Mouse (Mus musculus) thymus, adult 2 months (tissue): ENCODE results near the gene Tle6. TPM values are rescaled to one million over a fixed set of nuclear protein-coding genes. Genes with fewer than 3 reads are reported as not detected.

Experiments
- DNase-seq: peaks from one replicate; pipeline ENCODE4 v3.0.0; 2021
- H3K27ac ChIP-seq: fragments of 200-500 bp; 2 replicates; pipeline ENCODE4 v1.5.1; 2012; ENCODE audit warnings: low read length, control low read depth; ENCODE audit not compliant: control insufficient read depth, insufficient read depth
- H3K27me3 ChIP-seq: fragments of 200-500 bp; 2 replicates; pipeline ENCODE4 v1.6.1; 2012; ENCODE audit warnings: mild to moderate bottlenecking, low read length, moderate library complexity, mixed read lengths; ENCODE audit not compliant: control insufficient read depth, insufficient read depth
- H3K36me3 ChIP-seq: fragments of 200-500 bp; 2 replicates; pipeline ENCODE4 v1.6.1; 2012; ENCODE audit warnings: mild to moderate bottlenecking, low read length, moderate library complexity; ENCODE audit not compliant: control insufficient read depth, insufficient read depth
- H3K4me1 ChIP-seq: fragments of 200-500 bp; replicated peaks from 2 replicates; pipeline ENCODE4 v1.6.1; 2012; ENCODE audit warnings: low read length; ENCODE audit not compliant: control insufficient read depth, insufficient read depth
- H3K4me3 ChIP-seq: fragments of 200-500 bp; 2 replicates; pipeline ENCODE4 v1.5.1; 2012; ENCODE audit warnings: mild to moderate bottlenecking, low read length, control low read depth, moderate library complexity; ENCODE audit not compliant: control insufficient read depth, insufficient read depth
- CTCF ChIP-seq: fragments of 200-500 bp; IDR thresholded peaks from 2 replicates; pipeline ENCODE4 v1.5.1; 2012; ENCODE audit warnings: mild to moderate bottlenecking, control low read depth, low read length, moderate library complexity, borderline replicate concordance; ENCODE audit not compliant: control insufficient read depth, poor library complexity, insufficient read depth; ENCODE audit errors: extremely low read depth
- POLR2A ChIP-seq: fragments of 200-500 bp; IDR thresholded peaks from 2 replicates; pipeline ENCODE4 v1.6.1; 2012; ENCODE audit warnings: mild to moderate bottlenecking, low read length, control low read depth, moderate library complexity; ENCODE audit not compliant: control insufficient read depth, poor library complexity, insufficient read depth; ENCODE audit errors: extremely low read depth
- whole genome bisulfite sequencing: fragments of 180-500 bp; shearing (Covaris S2); methylation state at CpG from one replicate; pipeline ENCODE4 v1.1.7; 2018; 5-methylcytosine and 5-hydroxymethylcytosine counted together
- polyA plus RNA-seq: library from polyadenylated mRNA; depleted of rRNA; stranded (reverse); fragments of >200 nt; gene quantifications from 2 replicates; pipeline ENCODE4 v1.2.3, GENCODE M21; 2012

Gene Tle6
- polyA plus RNA-seq, 1 experiment, result 28.8 TPM

DNA sequence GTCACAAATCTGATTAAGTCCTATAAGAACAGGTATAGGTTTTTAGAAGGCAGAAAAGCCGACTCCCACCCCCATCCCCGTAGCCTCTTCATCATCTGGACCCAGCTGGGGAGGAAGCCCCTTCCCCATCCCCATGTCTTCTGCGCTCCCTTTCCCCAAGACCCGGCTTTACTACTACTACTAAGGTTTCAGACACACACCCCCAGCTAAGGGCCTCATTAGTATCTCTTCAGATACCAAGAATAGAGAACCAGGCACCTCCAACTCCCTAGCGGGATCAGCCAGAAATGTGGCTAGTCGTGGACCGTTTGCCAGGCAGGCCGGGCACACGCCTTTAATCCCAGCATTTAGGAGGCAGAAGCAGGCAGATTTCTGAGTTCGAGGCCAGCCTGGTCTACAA is 777 bp downstream of the Tle6 start:
- Histone ChIP-seq H3K4me3 (no peak overlapping the region), H3K27me3 (no peaks in the 10 kb centered on the region), H3K27ac (peak overlapping the region; percentile 18; the same call in 1 of the 2 replicates), H3K4me1 (peaks cover 77% of the 10 kb centered on the region), H3K36me3 (no peaks in the 10 kb centered on the region)
- no peak for TF ChIP-seq POLR2A
- TF ChIP-seq CTCF, result no peak
- 53% methylated on average over 10 of the region's 10 CpGs for WGBS
- DNase-seq, result no peak

DNA sequence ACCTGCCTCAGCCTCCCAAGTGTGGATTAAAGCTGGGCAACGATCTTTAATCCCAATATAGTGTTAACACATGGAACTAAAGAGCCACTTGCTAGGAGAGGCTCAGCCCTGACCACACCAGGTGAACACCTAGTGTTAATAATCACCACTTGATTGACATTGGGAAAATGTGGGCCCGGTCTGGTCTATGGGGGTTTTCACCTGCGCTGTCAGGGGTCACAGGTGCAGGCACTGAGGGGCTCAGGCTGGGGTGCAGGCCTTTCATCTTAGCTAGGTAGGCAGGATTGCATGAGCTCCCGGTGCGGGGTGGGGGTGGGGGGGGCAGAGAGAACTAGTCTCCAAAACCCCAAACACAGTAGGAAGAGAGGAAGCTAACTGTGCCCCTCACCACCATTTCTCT is 1.2 kb downstream of the Tle6 start:
- H3K27ac ChIP-seq, result no peak overlapping the region
- no peak for DNase-seq
- H3K27me3 ChIP-seq, result no peaks in the 10 kb centered on the region
- TF ChIP-seq POLR2A, result no peak
- WGBS, result 33% methylated on average over 5 of the region's 5 CpGs
- H3K4me1 ChIP-seq, result peaks cover 74% of the 10 kb centered on the region
- no peak overlapping the region for H3K4me3 ChIP-seq
- no peaks in the 10 kb centered on the region for H3K36me3 ChIP-seq

DNA sequence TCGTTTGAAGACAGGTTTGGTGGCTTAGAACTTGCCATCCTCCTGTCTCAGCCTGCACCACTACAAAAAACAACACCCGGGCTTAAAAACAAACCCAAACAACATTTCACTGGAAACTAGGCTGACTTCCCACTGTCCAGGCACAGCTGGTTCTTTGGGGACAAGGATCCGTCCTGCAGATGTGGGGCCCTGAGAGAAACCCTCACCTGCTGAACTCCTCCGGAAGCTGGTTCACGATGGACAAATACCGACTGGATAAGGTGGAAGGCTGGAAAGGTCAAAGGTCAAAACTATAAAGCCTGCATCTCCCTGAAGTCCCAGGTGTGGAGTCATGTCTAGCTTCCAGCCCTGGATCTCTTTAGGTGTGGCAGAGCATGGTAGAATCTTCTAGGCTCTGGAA is 2.0 kb downstream of the Tle6 start:
- no peak for DNase-seq
- H3K36me3 ChIP-seq, result no peaks in the 10 kb centered on the region
- H3K27me3 ChIP-seq, result no peaks in the 10 kb centered on the region
- H3K27ac ChIP-seq, result peak overlapping the region; percentile 36; the same call in 1 of the 2 replicates
- no peak overlapping the region for H3K4me3 ChIP-seq
- TF ChIP-seq POLR2A, result no peak
- H3K4me1 ChIP-seq, result peaks cover 69% of the 10 kb centered on the region
- WGBS, result 62% methylated on average over 6 of the region's 6 CpGs

DNA sequence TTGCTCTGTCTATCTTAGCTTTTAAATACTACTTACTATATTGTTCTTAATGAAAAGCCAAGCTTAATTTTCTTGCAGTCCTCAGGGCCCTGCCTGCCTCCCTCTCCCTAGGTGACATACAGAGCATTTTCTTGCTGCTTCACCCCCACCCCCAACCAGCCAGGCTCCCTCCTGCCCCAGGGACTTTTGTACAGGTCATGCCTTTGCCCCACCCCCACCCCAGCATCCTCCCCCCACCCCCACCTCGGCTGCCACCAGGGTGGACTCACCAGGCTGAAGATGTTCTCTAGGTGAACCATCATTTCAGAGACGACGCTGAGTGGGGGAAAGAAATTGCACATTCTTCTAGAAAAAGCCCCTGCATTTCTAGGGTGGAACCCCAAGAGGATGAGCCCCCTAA is 2.5 kb downstream of the Tle6 start:
- no peak for DNase-seq
- Histone ChIP-seq H3K4me1 (peaks cover 69% of the 10 kb centered on the region), H3K27me3 (no peaks in the 10 kb centered on the region), H3K36me3 (no peaks in the 10 kb centered on the region), H3K4me3 (no peak overlapping the region), H3K27ac (peak overlapping the region; percentile 36; the same call in 1 of the 2 replicates)
- TF ChIP-seq CTCF (no peak), POLR2A (no peak)
- 42% methylated on average over 3 of the region's 3 CpGs for whole genome bisulfite sequencing

DNA sequence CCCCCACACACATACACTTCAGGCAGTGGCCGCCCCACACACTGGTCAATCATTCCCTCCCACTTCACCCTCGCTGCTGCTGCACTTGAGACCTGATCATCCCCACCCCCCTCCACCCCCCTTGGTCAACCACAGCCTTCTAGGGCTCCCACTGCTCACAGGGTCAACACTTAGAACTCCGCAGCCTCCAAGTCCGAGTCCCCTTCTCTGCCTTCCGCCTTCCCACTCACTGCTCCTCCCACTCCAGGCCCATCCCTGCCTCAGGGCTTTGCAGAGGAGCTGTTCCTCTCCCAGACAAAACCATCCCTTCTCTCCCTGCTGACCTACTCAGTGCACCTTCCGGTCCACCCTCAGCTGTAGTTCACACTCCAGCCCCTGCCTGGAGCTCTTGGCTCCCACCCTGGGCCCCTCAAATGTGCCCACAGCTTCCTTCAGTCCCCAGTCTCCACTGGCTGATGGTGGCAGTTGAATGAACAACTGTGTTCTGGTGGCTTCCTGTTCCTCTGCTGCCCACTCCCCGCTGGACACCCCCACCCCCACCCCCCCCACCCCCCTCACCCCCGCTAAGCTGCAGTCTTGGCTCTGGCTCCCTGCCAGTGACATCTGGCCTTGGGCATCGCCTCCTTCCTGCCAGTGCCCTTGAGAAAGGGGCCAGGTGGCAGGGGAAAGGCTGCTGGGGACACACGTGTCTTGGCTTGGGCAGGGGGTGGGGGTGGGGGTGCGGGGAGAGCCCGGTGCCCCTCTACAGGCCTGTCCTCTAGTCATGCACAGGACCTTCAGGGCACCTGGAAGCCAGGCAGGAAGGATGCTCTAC is 3.5 kb downstream of the Tle6 start:
- H3K4me3 ChIP-seq, result peak overlapping the region; percentile 3; the same call in 1 of the 2 replicates
- H3K36me3 ChIP-seq, result no peaks in the 10 kb centered on the region
- no peak overlapping the region for H3K27ac ChIP-seq
- peaks cover 63% of the 10 kb centered on the region for H3K4me1 ChIP-seq
- 4% methylated on average over 12 of the region's 12 CpGs for WGBS
- no peak for DNase-seq
- TF ChIP-seq POLR2A (no peak), CTCF (no peak)
- H3K27me3 ChIP-seq, result no peaks in the 10 kb centered on the region

DNA sequence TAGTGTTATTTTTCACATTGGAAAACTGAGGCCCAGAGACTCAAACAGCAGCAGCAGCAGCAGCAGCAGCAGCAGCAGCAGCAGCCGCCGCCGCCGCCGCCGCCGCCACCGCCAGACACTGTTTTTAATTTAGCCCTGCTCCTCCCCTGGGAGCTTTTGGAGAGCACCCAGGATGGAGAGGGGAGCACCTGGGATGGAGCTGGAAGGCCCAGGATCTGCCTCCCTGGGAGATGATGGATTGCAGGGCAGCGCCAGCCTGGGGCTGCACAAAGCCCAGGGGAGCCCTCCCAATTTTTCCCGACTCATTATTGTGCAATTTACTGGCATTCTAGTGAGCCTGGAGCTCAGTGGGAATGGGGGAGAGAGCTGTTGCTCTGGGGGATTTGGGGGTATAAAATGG is 4.3 kb downstream of the Tle6 start:
- Histone ChIP-seq H3K27ac (no peak overlapping the region), H3K27me3 (no peaks in the 10 kb centered on the region), H3K36me3 (no peaks in the 10 kb centered on the region), H3K4me3 (no peak overlapping the region), H3K4me1 (peaks cover 58% of the 10 kb centered on the region)
- TF ChIP-seq POLR2A (no peak), CTCF (no peak)
- 22% methylated on average over 10 of the region's 10 CpGs for WGBS
- no peak for DNase-seq

DNA sequence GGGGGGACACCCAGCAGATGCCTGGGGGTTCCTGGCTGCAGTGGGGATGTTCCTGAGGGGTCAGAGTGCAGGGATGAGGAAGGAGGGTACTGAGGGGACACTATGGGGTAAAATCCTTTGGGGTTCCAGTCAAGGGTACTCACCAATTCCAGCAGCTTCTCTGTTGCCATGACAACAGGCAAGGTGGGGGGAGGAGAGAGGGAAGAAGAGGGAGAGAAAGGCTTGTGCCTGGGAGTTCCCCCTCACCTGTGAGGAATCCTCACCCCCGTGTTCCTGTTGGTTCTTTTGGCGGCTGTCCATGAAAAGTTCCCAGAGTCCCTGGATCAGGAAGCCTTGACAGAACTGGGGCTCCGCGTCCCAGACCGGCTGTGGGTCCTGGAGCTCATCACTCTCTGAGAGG is 5.3 kb downstream of the Tle6 start:
- H3K36me3 ChIP-seq, result no peaks in the 10 kb centered on the region
- H3K4me3 ChIP-seq, result no peak overlapping the region
- no peak for DNase-seq
- H3K27ac ChIP-seq, result no peak overlapping the region
- WGBS, result 64% methylated on average over 5 of the region's 5 CpGs
- H3K4me1 ChIP-seq, result peaks cover 49% of the 10 kb centered on the region
- TF ChIP-seq CTCF, result no peak
- no peak for TF ChIP-seq POLR2A
- no peaks in the 10 kb centered on the region for H3K27me3 ChIP-seq
